In genomic region chr2:67897956-67898689, GRCm38 (mm10) we compare ENCODE assay signal across 17 mouse cellular contexts.
DNase-seq lines count a peak whose midpoint lies in the region; ATAC-seq and TF ChIP-seq lines count a peak whose summit lies in the region.
"Had no signal": no experiment of that assay in that cellular context is flagged by ENCODE, and none has a peak within 500 bp of the region (broad histone marks: within the 10 kb centered on the region; RNA-seq: fewer than 3 reads in every experiment).

No protein-coding gene starts in this region.

- no peaks in the 10 kb centered on the region for H3K36me3 ChIP-seq in hindbrain, postnatal 0 days (ENCODE audit: insufficient read depth, low read length)
- no peaks in the 10 kb centered on the region for H3K36me3 ChIP-seq in hindbrain, embryonic 12.5 days
- no peaks in the 10 kb centered on the region for H3K36me3 ChIP-seq in forebrain, embryonic 15.5 days
- H3K36me3 ChIP-seq: hindbrain, embryonic 10.5 days; intestine, embryonic 15.5 days; neural tube, embryonic 12.5 days had no signal

- H3K4me1 ChIP-seq in hindbrain, postnatal 0 days (ENCODE audit: insufficient read depth, low read length), result no peaks in the 10 kb centered on the region
- H3K4me1 ChIP-seq in hindbrain, embryonic 12.5 days, result peaks cover 2% of the 10 kb centered on the region; the same call in 1 of the 2 replicates
- H3K4me1 ChIP-seq in forebrain, embryonic 15.5 days, result peaks cover 11% of the 10 kb centered on the region; the same call in 1 of the 2 replicates
- H3K4me1 ChIP-seq: intestine, embryonic 15.5 days; megakaryocyte, embryonic 14.5 days had no signal

- H3K4me3 ChIP-seq in hindbrain, postnatal 0 days (ENCODE audit: low read length), result no peak overlapping the region
- no peak overlapping the region for H3K4me3 ChIP-seq in hindbrain, embryonic 12.5 days
- no peak overlapping the region for H3K4me3 ChIP-seq in forebrain, embryonic 15.5 days
- H3K4me3 ChIP-seq: hindbrain, embryonic 10.5 days; intestine, embryonic 15.5 days; megakaryocyte, embryonic 14.5 days; neural tube, embryonic 12.5 days had no signal

- no peak overlapping the region for H3K9ac ChIP-seq in hindbrain, postnatal 0 days (replicated peaks; ENCODE audit: low read length)
- H3K9ac ChIP-seq in hindbrain, embryonic 12.5 days, result no peak overlapping the region
- no peak overlapping the region for H3K9ac ChIP-seq in forebrain, embryonic 15.5 days (replicated peaks)
- H3K9ac ChIP-seq: intestine, embryonic 15.5 days; liver, postnatal 0 days; neural tube, embryonic 12.5 days had no signal

- no peaks in the 10 kb centered on the region for H3K9me3 ChIP-seq in hindbrain, postnatal 0 days (ENCODE audit: low read length)
- H3K9me3 ChIP-seq in hindbrain, embryonic 12.5 days (replicated peaks), result no peaks in the 10 kb centered on the region
- H3K9me3 ChIP-seq in forebrain, embryonic 15.5 days, result no peaks in the 10 kb centered on the region
- H3K9me3 ChIP-seq: hindbrain, embryonic 10.5 days; intestine, embryonic 15.5 days; neural tube, embryonic 12.5 days had no signal

- WGBS in hindbrain, postnatal 0 days, result 36% methylated on average over 2 of the region's 2 CpGs
- WGBS in hindbrain, embryonic 12.5 days, result 58% methylated on average over 2 of the region's 2 CpGs
- 15% methylated on average over 2 of the region's 2 CpGs for WGBS in forebrain, embryonic 15.5 days

- H3K27ac ChIP-seq in hindbrain, postnatal 0 days, result no peak overlapping the region
- no peak overlapping the region for H3K27ac ChIP-seq in hindbrain, embryonic 12.5 days
- H3K27ac ChIP-seq in forebrain, embryonic 15.5 days (replicated peaks), result no peak overlapping the region
- H3K27ac ChIP-seq: hindbrain, embryonic 10.5 days; intestine, embryonic 15.5 days; neural tube, embryonic 12.5 days; stomach, postnatal 0 days had no signal

- DNase-seq in hindbrain, postnatal 0 days (ENCODE audit: low spot score), result peak; percentile 47
- peak; percentile 87 for DNase-seq in Muller cell, postnatal 12 days (ENCODE audit: inconsistent ontology term)
- peak; percentile 40 for DNase-seq in brain, adult 2 months (ENCODE audit: low read depth, low spot score)
- DNase-seq in embryo, embryonic 10.5 days (ENCODE audit: low spot score), result no peak
- DNase-seq in ovary, postnatal 36 days (ENCODE audit: low spot score), result no peak
- DNase-seq: adrenal gland, adult 2 months; liver, postnatal 0 days; lung, postnatal 14 days; right cerebral cortex, postnatal 25 days; thymus, postnatal 14 days had no signal

- TF ChIP-seq CTCF in hindbrain, postnatal 0 days (IDR thresholded peaks at IDR 0.05; ENCODE audit: low read depth), result no peak

- H3K27me3 ChIP-seq in hindbrain, postnatal 0 days (ENCODE audit: insufficient read depth, low read length), result no peaks in the 10 kb centered on the region
- no peaks in the 10 kb centered on the region for H3K27me3 ChIP-seq in hindbrain, embryonic 12.5 days
- H3K27me3 ChIP-seq in forebrain, embryonic 15.5 days, result no peaks in the 10 kb centered on the region
- H3K27me3 ChIP-seq: intestine, embryonic 15.5 days; megakaryocyte, embryonic 14.5 days; neural tube, embryonic 12.5 days had no signal

- no peak overlapping the region for H3K4me2 ChIP-seq in hindbrain, postnatal 0 days (ENCODE audit: low read depth, low read length)
- H3K4me2 ChIP-seq in hindbrain, embryonic 12.5 days (replicated peaks), result no peak overlapping the region
- H3K4me2 ChIP-seq in forebrain, embryonic 15.5 days (replicated peaks), result no peak overlapping the region
- H3K4me2 ChIP-seq: intestine, embryonic 15.5 days; neural tube, embryonic 12.5 days had no signal

- no peak for ATAC-seq in hindbrain, postnatal 0 days
- ATAC-seq in hindbrain, embryonic 12.5 days (ENCODE audit: low FRiP score), result no peak
- peak; percentile 29 for ATAC-seq in forebrain, embryonic 15.5 days (replicated peaks)
- ATAC-seq: intestine, embryonic 15.5 days; liver, postnatal 0 days had no signal

Comparison
In these comparisons a context has a peak if more than half of its experiments do, and no peak if none do; other contexts are left out.
1. DNase-seq: peak in hindbrain, postnatal 0 days (single experiment), Muller cell, postnatal 12 days (single experiment) and brain, adult 2 months (single experiment); none in embryo, embryonic 10.5 days (single experiment) and ovary, postnatal 36 days (single experiment).